Mouse (Mus musculus) forelimb bud, embryonic 11.5 days (tissue): ENCODE results near the gene 2300002M23Rik.

Source experiments
- DNase-seq: peaks from one replicate; pipeline ENCODE4 v3.0.0-alpha.2; 2012; ENCODE audit warnings: low read depth, low spot score

The 2300002M23Rik gene

GRCm38 (mm10) chr17:35556186-35556765 lies 11.0 kb upstream of the 2300002M23Rik start:
- DNase-seq = no peak

DNA sequence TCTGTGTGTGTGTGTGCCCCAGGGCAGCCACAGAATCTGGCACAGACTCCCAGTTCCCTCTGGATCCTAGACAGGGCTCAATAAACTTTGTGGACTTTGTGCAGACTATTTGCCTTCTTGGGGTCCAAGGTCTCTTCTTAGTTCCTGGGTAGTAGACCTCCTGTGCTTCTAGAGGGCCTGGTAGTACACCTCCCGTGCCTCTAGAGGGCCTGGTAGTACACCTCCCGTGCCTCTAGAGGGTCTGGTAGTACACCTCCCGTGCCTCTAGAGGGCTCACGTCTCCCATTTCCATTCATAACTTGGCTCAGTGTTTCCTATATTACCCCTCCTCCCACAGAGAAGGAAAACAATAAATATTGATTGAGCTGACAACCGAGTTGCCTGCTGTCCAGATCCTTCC lies 10.4 kb upstream of the 2300002M23Rik start:
- peak; percentile 30 for DNase-seq

GRCm38 (mm10) chr17:35557351-35557750 lies 9.9 kb upstream of the 2300002M23Rik start:
- DNase-seq = no peak

- no peak for DNase-seq
These were observed 9.0 kb upstream of the 2300002M23Rik start for GRCm38 (mm10) chr17:35558216-35558615.

- DNase-seq = no peak
These were observed 517 bp downstream of the 2300002M23Rik start for GRCm38 (mm10) chr17:35567767-35568166.

DNA sequence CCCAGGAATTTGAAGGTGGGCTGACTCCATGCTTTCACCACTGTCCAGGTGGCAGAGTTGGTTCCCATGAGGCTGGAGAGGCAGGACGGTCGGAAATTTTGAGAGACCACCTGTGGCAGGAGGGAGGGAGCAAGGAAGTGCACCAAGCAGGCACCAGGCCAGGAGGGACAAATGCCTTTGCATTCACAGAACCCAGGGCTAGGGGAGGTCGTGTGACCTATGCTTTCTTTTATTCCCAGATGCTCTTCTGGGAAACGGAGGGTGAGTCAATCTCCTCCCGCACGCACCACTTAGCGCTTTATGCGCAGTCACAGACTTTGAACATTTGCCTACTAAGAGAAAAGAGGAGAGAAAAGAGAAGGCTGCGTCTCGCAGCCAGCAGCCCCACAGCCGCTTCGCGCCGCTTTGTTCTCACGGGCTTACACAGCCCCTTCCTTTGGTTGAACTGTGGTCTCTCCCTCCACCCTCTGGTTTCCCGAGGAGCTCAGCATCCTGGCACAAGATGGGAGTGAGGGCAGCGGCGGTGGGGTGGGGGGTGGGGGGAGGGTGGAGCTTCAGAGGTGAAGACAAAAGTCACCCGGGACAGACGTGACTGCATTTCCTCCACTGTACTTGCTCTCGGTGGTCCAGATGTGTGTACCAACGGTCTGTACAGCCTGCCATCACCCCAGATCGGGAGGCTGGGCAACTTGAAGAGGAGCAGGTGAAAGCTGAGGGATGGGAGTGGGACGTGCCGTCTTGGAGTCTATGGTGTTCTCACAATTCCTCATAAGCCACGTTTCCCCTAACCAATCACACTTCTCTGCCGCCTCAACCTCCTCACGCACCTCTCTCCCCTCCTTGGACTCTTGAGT lies 2.1 kb downstream of the 2300002M23Rik start:
- DNase-seq = no peak

DNA sequence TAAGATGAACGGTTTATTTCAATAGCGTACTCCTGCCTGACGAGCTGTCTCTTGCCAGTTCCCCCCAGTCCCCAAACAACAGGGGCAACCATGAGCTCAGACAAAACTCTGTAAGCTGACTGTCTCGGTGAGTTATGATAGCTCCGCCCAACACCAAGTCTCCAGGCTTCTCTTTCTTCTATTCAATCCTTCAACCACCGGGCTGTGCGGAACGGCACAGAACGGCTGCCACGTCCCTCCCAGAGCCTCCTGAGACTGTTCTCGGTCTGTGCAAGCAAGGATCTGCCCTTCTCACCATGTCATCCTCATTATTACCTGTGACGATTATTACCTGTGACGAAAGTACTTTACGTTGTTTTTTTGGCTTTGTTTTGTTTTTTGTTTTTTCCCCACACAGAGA lies 3.6 kb downstream of the 2300002M23Rik start:
- no peak for DNase-seq

DNA sequence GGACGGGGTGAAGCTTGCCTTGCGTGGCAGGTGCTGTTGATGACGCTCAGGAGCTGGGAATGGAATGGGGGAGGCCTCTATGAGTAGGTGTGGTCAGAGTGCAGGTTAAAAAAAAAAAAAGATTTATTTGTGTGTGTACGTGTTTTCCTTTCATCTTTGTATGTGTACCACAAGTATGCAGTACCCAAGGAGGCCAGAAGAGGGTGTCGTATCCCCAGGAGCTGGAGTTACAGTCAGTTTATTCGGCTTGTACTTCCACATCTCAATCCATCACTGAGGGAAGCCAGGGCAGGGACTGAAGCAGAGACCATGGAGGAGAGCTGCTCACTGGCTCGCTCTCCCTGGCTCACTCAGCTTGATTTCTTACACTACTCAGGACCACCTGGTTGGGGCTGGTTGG lies 4.2 kb downstream of the 2300002M23Rik start:
- no peak for DNase-seq

GRCm38 (mm10) chr17:35578211-35578610 lies 11.0 kb downstream of the 2300002M23Rik start:
- DNase-seq = peak; percentile 94

DNA sequence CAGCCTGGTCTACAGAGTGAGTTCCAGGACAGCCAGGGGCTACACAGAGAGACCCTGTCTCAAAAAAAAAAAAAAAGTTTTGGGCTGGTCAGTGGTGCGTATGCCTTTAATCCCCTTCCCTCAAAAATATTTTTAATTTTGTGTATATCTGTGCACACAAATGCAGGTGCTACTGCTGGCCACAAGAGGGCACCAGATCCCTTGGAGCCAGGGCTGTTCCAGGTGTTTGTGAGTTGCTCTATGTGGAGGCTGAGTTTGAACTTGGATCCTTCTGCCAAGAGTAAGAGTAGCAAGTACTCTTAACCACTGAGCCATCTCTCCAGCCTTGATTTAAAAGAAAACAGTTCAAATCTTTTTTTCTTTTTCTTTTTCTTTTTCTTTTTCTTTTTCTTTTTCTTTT lies 15.7 kb downstream of the 2300002M23Rik start:
- DNase-seq = no peak

DNA sequence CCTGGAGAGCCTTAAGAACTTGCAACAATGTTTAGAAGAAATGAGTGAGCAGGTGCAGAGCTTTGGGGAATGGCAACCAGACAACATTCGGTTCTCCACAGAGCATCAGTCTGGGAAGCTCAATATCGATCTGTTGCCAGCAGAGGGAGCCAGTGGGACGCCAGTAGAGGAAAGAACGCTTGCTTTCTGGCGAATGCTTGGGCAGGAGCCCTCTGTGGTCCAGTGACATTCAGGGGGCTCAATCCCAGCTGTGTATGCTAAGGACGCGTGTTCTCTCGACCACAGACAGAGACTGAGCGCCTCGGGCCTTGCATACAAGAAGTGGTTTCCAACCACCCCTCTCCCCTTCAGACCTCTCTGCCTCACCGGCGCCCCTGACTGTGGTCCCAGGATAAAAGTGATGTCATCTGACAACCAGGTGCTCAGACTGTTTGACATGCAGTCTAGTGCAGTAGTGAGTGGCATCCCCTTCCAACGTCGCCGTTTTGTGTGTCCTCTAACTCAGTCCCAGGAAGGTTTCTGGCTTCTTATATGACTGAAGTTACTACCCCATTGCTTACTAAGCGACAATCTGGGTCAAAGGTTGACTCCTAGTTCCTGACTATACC lies 17.2 kb downstream of the 2300002M23Rik start:
- DNase-seq = peak; percentile 72

- DNase-seq = no peak
These were observed 20.0 kb downstream of the 2300002M23Rik start for GRCm38 (mm10) chr17:35587291-35587690.

GRCm38 (mm10) chr17:35588387-35588786 lies 21.1 kb downstream of the 2300002M23Rik start:
- DNase-seq = no peak

- DNase-seq = peak; percentile 89
These were observed 23.4 kb downstream of the 2300002M23Rik start for GRCm38 (mm10) chr17:35590410-35591218.

GRCm38 (mm10) chr17:35591219-35591578 lies 23.9 kb downstream of the 2300002M23Rik start:
- no peak for DNase-seq

DNA sequence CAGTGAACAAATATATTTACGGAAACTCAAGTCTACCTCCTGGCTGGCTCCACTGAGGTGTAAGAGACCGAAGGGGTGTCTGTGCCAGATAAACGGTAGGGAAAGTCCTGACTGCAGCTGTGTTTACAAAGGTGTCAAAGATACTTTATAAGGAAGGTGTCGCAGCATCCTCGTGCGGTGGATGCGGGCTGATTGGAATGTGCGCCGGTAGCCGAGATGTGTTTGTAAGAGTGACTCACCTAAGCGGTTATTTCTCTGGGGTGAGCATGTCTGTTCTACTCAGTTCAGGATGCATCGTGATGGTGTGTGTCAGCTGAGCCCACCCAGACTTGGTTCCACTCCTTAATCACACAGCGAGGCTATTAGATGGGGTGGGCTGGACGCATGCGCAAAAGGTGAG lies 24.5 kb downstream of the 2300002M23Rik start:
- no peak for DNase-seq

DNA sequence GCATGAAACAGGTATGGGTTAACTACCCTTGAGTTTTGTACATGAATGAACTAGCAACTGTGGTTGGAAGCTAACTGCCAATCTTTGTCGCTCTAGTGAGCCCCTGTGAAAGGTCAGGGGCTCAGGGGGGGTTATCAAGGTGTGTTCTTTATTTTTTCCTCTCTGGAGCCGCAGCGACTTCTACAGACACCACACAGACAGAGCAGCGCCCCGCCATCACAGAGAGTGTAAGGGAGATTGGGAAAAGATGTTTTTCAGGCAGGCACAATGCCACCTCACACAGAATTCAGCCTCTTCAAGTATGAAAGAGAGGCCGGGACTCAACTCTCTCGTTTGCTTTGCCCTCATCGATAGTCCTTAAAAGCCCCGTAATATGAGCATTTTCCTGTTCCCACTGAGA lies 24.9 kb downstream of the 2300002M23Rik start:
- no peak for DNase-seq

- no peak for DNase-seq
These were observed 26.5 kb downstream of the 2300002M23Rik start for GRCm38 (mm10) chr17:35593786-35594185.

DNA sequence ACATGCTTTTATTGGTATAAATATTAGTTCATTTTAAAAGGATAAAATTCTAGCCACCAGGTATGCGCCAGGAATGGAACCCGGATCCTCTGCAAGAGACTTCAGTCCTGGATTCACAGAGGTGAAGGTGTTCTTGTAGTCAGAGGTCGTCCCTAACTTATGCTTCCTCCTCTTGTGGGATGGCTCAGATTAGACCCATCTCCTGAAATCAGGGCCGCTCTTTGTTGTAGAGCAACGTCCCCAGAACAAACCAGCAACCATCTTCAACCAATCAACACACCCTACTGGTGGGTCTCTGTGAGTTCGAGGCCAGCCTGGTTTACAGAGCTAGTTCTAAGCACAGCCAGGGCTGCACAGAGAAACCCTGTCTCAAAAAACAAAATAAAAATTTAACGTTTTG lies 27.2 kb downstream of the 2300002M23Rik start:
- no peak for DNase-seq

DNA sequence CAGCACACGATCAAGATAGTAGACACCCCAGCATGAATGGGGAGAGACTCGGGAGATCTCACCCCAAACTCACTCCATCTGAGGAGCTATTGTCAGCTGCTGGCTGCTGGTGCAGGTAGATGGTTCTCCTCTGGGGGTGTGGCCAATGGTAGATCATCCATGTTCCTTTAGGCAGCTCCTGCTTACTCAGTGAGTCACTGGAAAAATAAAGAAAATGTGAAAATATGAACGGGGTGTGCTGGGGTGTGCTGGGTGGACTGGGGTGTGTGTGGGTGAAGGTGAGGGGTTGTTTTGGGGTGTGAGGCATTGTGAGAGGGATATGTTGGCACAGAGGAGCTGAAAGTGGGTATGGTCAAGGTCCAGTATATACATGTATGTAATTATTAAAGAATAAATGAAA lies 30.1 kb downstream of the 2300002M23Rik start:
- DNase-seq = no peak

DNA sequence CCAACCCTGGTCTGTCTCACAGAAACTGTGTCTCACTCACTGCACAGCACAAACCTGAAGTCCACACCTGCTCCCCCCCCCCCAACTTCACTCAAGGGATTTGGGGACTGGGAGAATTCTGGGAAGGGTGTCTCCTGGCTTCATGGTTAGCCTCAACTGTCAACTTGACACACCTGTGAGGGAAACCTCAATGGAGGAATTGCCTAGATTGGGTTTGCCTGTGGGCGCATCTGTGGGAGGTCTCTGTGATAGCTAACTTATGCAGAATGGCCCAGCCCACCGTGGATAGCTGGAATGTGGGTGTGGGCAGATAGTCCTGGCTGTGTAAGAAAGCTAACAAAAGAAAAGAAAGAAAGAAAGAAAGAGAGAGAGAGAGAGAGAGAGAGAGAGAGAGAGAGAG lies 34.0 kb downstream of the 2300002M23Rik start, which contains the start of gene Sfta2:
Gene Sfta2, plus strand, starts transcription at position 301 of the 400 bp plus-strand sequence.
- DNase-seq = no peak
